Mouse (Mus musculus) lung, postnatal 25 days (tissue): ENCODE data around the gene Msl1.
"Not testable (repeated sequence)": the region's sequence is repeated elsewhere in the genome, so short reads cannot be mapped to it uniquely, and the experiment has no call there.

ENCODE experiments used
- DNase-seq: peaks from one replicate; pipeline ENCODE4 v3.0.0; 2022; ENCODE audit warnings: low spot score

Gene Msl1

DNA sequence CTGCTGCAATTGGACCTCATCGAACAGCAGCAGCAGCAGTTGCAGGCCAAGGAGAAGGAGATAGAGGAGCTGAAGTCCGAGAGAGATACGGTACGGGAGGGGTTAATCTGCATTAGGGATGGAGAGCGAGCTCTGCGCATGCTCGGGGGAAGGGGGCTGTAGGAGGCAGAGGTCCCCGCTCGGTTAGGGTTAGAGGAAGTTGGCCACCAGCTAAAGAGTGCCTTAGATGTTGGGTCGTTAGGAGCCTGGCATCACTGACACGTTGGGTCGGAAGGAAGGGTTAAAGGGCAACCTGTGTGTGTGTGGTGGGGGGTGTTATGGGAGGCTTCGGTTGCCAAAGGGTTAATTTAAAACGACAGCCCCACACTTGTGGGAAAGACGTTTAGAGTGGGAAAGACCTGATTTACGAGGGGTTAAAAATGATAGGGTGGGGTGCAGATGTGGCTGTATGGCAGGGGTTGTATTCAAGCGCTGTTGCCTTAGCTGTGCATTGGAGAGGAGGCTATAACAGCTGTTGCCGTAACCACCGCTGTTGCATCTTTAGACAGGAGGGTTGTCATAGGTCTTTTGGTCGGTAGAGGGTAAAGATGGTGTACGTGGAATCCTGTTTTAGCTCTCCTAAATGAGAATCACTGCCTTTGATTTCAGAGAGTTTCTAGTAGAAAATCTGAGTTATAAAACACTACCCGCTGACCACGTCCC lies 1.4 kb downstream of the Msl1 start:
- no peak for DNase-seq

GRCm38 (mm10) chr11:98797306-98797705 lies 2.0 kb downstream of the Msl1 start:
- DNase-seq, result no peak

DNA sequence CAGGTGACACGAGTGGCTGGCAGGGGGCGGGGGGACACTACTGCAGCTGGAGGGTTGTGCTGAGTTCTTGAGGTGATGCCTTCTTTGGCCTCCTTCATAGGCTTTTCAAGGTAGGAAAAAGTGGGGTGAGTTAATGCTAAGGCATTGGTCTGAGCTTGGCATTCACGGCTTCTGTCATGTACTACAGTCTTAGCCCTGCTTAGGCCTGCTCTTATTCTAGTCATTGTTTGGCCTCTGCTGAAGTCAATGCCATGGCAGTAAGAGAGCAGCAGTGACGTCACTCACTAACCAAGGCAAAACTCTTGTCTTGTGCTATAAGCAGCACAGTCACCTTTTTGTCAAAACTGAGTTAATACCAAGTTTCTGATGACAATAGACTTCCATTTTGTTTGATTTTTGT lies 2.6 kb downstream of the Msl1 start:
- DNase-seq, result no peak

GRCm38 (mm10) chr11:98804605-98805004 lies 9.3 kb downstream of the Msl1 start, which contains the start of gene Casc3:
Casc3 (plus strand) TSS chr11:98804905.
- no peak for DNase-seq

DNA sequence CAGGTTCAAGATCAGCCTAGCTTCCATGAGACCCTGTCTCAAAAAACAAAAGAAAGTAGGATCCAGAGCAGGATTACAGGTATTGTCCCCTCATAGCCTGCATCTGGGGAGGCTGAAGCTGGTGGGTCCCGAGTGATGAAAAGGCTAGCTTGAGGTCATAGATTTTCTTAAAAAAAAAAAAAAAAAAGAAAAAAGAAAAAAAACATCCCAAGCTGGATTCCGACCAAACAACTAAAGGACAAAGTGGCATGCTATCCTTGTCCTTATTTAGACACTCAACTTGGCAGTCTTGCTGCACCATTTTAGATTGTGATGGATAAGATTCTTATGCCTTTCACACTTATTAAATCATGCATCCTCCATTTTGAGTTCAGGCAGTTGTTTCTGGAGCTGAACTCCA lies 13.1 kb downstream of the Msl1 start:
- DNase-seq, result no peak

DNA sequence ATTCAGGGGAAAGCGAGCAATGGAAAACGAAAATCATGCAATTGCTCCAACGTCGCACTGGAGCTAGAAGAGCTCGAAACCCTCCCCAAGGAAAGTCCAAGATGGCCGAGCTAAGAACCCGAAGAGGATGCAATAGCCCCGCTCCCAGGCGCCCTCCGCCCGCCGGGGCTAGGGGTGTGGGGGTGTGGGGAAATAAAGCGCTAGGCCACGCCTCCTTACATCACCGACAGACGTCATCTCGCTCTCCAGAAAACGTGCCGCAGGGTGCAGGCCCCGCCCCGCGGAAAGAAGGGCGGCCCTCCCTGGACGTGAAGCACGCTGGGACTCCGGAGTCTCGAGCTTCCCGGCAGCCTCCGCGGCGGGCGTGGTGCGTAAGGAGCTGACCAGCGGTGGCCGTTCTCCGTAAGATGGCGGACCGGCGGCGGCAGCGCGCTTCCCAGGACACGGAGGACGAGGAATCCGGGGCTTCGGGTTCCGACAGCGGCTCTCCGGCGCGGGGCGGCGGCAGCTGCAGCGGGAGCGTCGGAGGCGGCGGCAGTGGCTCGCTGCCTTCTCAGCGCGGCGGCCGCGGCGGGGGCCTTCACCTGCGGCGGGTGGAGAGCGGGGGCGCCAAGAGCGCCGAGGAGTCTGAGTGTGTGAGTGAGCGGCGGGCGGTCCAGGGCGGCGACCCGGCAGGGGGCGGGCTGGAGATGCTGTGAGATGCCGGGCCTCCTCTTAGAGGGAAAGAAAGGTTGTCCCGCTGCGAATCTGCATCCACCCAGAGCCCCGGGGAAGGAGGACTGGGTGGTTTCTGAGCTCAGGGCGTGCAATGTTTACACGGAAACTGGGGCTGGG lies 14.4 kb downstream of the Msl1 start:
- peak; percentile 99 for DNase-seq

DNA sequence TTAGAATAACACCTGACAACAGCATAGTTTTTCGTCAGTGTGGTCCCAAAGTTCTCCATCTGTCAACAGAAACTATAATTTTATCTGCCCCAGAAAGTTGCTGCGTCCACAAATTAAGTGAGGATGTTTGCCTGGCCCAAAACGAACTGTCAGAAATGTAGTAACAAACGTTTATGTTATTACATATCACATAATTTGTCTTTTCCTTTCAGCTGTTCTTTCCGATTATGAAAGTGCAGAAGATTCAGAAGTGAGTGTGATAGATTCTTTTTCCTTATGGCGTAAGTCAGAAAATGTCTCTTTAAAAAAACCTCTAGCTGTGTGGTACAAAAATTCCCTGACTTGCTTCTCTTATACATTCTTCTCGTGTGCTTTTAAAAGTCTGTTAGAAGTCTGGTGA lies 15.4 kb downstream of the Msl1 start:
- no peak for DNase-seq

DNA sequence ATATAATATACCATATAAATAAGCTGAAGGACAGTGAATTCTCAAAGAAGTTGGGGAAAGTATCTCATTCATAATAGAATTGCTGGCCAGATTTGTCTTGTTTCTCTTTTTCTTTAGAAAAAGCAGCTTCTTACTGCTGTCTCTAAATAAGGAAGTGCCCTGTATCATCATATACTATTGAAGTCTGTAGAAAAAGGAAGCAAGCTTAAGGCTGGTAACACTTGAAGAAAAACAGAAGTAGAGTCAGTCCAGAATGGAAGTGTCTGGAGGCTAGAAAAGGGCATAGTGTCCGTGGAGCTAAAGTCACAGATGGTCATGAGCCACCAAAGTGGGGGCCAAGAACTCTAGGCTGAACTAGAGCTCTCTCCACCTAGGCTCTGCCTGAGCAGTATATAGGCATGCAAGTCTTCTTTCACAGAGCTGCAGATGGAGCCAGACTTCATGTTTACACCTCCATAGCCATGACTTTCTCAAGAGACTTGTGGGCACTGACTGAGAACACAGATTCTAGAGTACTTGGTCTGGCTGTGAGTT lies 21.5 kb downstream of the Msl1 start:
- no peak for DNase-seq

GRCm38 (mm10) chr11:98820968-98821367 lies 25.7 kb downstream of the Msl1 start:
- DNase-seq, result no peak

- not testable (repeated sequence) for DNase-seq
Observed at GRCm38 (mm10) chr11:98826071-98826470, 30.8 kb downstream of the Msl1 start.

GRCm38 (mm10) chr11:98827877-98828276 lies 32.6 kb downstream of the Msl1 start:
- DNase-seq, result no peak

DNA sequence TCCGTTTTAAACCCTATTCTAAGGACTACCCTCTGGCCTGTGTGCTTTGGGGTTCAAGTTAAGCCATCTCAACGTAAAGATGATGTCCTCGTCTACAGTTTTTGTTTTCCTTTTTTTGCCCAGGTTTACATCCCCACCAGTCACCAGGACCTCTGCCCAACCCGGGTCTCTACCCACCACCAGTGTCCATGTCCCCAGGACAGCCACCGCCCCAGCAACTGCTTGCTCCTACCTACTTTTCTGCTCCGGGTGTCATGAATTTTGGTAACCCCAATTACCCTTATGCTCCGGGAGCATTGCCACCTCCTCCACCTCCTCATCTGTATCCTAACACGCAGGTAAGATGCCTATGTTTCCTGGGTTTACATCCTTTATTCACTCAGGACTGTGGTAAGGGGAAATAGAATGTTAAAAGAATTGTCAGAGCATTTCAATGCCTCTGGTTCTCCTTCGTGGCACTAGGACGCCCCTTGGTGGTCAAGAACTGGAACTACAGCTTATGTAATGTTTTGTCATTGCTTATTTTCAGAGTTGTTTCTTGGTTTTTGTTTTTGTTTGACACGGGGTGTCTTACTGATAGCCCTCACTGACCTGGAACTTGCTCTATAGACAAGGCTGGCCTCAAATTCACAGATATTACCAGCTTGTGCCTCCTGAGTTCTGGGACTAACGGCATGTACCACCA lies 33.9 kb downstream of the Msl1 start:
- DNase-seq, result peak; percentile 55

DNA sequence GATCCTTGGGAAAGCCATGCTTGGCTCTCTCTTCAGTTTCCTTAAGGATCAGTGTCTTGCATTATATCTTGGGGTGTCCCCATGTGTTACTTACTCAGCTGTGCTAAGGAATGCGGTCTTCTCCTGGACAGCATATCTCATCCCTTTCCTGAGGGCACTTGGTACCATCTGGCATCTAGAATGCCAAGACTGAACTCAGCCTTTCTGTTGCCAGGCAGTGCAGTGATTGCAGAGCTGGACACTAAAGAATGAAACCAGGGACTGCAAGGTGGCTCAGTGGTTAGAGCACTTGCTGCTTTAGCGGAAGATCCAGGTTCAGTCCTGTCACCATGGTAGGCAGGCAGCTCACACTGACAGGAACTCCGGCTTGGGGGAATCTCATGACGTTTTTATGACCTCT lies 34.6 kb downstream of the Msl1 start:
- DNase-seq, result no peak

DNA sequence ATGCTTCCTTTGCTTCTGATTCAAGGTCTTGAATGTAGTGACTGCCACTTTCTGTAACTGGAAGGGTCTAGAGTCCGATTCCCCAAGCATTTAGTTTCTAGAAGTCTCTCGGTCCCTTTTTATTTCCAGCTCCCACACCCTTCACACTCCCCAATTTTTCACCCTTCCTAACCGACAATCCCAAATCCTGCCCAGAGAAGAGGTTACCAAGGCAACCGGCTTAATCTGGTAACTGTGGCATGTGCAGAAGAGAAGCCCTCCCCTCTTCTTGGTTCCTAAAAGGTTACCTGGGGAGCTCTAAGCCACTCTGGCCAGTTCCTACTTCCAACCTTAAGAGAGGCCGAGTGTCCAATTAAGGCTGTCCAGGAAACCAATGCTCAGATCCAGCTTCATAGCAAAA lies 40.0 kb downstream of the Msl1 start:
- no peak for DNase-seq

GRCm38 (mm10) chr11:98835725-98836124 lies 40.4 kb downstream of the Msl1 start:
- DNase-seq, result peak; percentile 34

- DNase-seq, result no peak
Observed at GRCm38 (mm10) chr11:98836128-98836527, 40.8 kb downstream of the Msl1 start.

DNA sequence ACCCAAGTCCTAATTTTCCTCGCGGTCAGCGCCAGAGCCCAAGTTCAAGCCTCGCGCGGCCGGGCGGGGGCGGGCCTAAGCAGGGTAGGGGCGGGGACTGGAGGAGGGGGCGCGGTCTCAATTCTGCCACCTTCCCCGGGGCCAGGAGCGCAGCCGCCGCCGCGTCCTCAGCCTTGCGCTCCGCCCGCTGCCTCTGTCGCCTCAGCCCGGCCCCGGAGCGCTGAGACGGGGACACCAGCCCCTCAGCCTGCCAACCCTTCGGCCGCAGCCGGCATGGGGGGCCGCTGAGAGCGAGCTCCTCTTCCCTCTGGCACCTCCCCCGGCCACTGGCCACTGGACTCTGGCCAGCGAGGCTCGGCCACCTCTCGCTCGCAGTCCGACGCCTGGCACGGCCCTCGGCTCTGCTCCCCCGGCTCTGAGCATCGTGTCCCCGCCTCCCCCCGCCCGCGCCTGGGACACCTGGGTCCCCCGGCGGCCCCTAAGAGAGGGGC lies 41.4 kb downstream of the Msl1 start, which contains the start of gene Rapgefl1:
Gene Rapgefl1 (plus strand): TSS at position 135 of the 491 bp plus-strand sequence.
- peak; percentile 75 for DNase-seq

GRCm38 (mm10) chr11:98837231-98837704 lies 42.0 kb downstream of the Msl1 start:
- no peak for DNase-seq

DNA sequence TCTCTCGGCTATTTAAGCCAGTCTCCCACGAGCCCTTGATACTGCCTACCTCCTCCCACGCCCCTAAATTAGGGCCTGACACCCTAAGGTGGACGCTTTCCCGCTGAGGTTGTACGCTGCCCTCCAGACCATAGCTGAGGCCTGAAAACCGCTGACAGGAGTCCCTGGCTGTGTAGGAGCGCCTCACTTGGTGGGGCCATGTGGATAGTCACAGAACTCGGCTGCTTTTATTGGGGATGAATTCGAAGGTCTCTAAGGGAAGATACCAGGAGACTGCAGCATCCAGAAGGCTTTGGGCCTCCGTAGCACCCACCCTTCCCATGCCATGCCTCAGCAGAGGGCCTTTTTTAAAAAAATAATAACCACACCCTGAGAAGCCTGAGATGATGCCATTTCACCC lies 42.6 kb downstream of the Msl1 start:
- no peak for DNase-seq

- no peak for DNase-seq
Observed at GRCm38 (mm10) chr11:98838512-98838911, 43.2 kb downstream of the Msl1 start.

DNA sequence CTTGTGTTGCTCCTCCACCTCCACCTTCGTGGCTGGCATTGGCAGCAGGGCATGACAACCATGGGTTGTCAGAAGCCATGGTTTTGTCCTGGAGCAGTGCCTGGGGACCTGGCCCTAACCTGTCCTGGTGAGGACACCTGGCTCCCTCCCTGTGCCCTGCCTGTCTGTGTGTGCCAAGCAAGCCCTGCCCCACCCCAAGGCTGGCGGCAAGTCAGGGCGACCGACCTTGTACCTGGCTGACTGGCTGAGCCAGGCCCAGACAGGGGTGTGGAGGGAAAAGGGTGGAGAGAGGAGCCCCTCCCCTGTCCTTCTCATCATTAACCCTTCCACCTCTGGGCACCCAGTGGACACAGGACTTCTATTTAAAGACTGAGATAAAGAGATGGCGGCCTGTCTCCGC lies 44.1 kb downstream of the Msl1 start:
- DNase-seq, result peak; percentile 31

DNA sequence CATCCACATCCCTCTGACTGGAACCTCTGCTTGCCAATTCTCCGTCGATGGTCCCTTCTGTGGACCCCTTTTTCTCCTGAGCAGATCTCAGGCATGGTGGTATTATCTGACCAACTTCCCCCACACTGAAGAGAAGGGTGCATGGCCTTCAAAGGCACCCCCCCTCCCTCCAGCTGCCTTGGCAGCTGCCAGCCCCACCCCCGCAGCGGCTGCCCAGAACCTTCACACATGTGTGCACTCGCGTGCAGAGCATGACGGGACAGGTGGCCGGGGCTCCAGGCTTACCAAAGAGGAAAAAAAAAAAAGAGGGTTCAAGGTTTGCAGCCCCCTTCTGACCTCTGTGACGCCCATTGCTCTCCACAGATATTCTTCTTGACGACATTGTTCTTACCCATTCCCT lies 44.6 kb downstream of the Msl1 start:
- DNase-seq, result no peak
